Mouse (Mus musculus) limb, embryonic 14.5 days (tissue): ENCODE results near the gene Lmo3. TPM values are rescaled to one million over a fixed set of nuclear protein-coding genes. Genes with fewer than 3 reads are reported as not detected.

Experiments
- ATAC-seq: fragments of 200-750 bp; cut with Nextera tagmentation; 2 replicates; pipeline ENCODE4 v1.8.0; 2017; ENCODE audit warnings: low read depth, moderate number of reproducible peaks, moderate TSS enrichment; ENCODE audit not compliant: low FRiP score
- DNase-seq: peaks from one replicate; pipeline ENCODE4 v3.0.0-alpha.2; 2015; ENCODE audit warnings: low spot score
- H3K27ac ChIP-seq: fragments of 300-500 bp; sonication (generic); replicated peaks from 2 replicates; pipeline ENCODE4 v1.5.1; 2014; ENCODE audit warnings: low read depth, mild to moderate bottlenecking, low read length, moderate library complexity, mixed read lengths
- H3K27me3 ChIP-seq: fragments of 300-500 bp; sonication (generic); 2 replicates; pipeline ENCODE4 v1.6.1; 2014; ENCODE audit warnings: low read length, mixed read lengths; ENCODE audit not compliant: control insufficient read depth, insufficient read depth
- H3K36me3 ChIP-seq: fragments of 300-500 bp; sonication (generic); 2 replicates; pipeline ENCODE4 v1.6.1; 2014; ENCODE audit warnings: mild to moderate bottlenecking, low read length, moderate library complexity, mixed read lengths; ENCODE audit not compliant: control insufficient read depth, insufficient read depth
- H3K4me1 ChIP-seq: fragments of 300-500 bp; sonication (generic); 2 replicates; pipeline ENCODE4 v1.6.1; 2014; ENCODE audit warnings: antibody characterized with exemption, low read length, mixed read lengths; ENCODE audit not compliant: control insufficient read depth, insufficient read depth
- H3K4me2 ChIP-seq: fragments of 300-500 bp; sonication (generic); replicated peaks from 2 replicates; pipeline ENCODE4 v1.6.1; 2014; ENCODE audit warnings: low read depth, mild to moderate bottlenecking, low read length, moderate library complexity; ENCODE audit not compliant: severe bottlenecking
- H3K4me3 ChIP-seq: fragments of 300-500 bp; sonication (generic); replicated peaks from 2 replicates; pipeline ENCODE4 v1.5.1; 2014; ENCODE audit warnings: low read length
- H3K9ac ChIP-seq: fragments of 300-500 bp; sonication (generic); 2 replicates; pipeline ENCODE4 v1.6.1; 2014; ENCODE audit warnings: mild to moderate bottlenecking, low read depth, low read length, moderate library complexity; ENCODE audit not compliant: severe bottlenecking
- H3K9me3 ChIP-seq: fragments of 300-500 bp; sonication (generic); 2 replicates; pipeline ENCODE4 v1.6.1; 2016; ENCODE audit warnings: low read length; ENCODE audit not compliant: control insufficient read depth
- POLR2A ChIP-seq: fragments of 200-500 bp; IDR thresholded peaks from 2 replicates; pipeline ENCODE4 v1.8.0; 2012; ENCODE audit warnings: inconsistent platforms, mild to moderate bottlenecking, moderate library complexity, borderline replicate concordance; ENCODE audit not compliant: insufficient read depth, insufficient read length; ENCODE audit errors: extremely low read depth
- WGBS: fragments of 180-500 bp; shearing (Covaris S2); extraction: QIAGEN DNeasy Blood & Tissue Kit; methylation state at CpG from one replicate; pipeline ENCODE4 v1.1.7; 2014; 5-methylcytosine and 5-hydroxymethylcytosine counted together
- polyA plus RNA-seq, 2 experiments: library from polyadenylated mRNA; depleted of rRNA in 1 of 2; stranded (reverse) in 1 of 2; unstranded in 1 of 2; fragments of >200 nt; fragmentation: Nextera tagmentation in 1 of 2; extraction: Ambion mirVana in 1 of 2; gene quantifications; 2 replicates each; pipeline versions ENCODE4 v1.2.1 to v1.2.3; 2012 to 2014

Gene Lmo3
- polyA plus RNA-seq, 2 experiments: 0.94 to 1.6 TPM

DNA sequence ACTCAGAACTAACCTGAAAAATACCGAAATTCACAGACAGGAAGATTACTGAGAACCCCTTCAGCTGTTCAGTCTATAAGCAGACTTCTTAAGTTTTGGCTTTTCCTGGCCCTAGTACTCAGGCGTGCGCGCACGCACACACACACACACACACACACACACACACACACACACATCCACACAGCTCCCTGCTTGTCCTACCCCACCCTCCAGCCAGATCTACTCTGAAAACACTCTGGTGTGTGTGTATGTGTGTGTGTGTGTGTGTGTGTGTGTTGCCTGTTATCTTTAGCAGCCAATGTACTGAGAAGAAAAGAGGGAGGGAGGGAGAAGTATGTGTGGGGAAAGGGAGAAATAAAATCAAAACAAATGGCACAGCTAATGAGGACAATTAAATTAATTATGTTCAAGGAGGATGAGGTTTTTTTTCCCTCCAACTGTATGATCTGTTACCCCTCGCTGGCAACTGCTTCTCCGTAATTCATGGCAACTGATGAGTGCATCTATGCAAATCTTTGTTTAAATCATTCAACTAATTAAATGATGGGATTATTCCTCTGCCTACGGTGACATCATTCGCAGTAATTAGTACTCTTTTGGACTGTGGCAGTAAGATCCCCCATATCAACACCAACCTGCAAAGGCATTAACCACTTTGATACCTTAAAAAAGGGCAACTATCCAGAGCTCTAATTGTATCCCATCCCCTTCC is 157.1 kb downstream of the Lmo3 start:
- no peak for ATAC-seq
- no peaks in the 10 kb centered on the region for H3K36me3 ChIP-seq
- 70% methylated on average over 9 of the region's 9 CpGs for WGBS
- H3K9ac ChIP-seq: no peak overlapping the region
- DNase-seq: no peak
- no peak overlapping the region for H3K27ac ChIP-seq
- TF ChIP-seq POLR2A: no peak
- no peaks in the 10 kb centered on the region for H3K9me3 ChIP-seq
- peaks cover 12% of the 10 kb centered on the region for H3K4me1 ChIP-seq
- H3K4me2 ChIP-seq: no peak overlapping the region
- H3K4me3 ChIP-seq: no peak overlapping the region
- H3K27me3 ChIP-seq: peaks cover 24% of the 10 kb centered on the region

DNA sequence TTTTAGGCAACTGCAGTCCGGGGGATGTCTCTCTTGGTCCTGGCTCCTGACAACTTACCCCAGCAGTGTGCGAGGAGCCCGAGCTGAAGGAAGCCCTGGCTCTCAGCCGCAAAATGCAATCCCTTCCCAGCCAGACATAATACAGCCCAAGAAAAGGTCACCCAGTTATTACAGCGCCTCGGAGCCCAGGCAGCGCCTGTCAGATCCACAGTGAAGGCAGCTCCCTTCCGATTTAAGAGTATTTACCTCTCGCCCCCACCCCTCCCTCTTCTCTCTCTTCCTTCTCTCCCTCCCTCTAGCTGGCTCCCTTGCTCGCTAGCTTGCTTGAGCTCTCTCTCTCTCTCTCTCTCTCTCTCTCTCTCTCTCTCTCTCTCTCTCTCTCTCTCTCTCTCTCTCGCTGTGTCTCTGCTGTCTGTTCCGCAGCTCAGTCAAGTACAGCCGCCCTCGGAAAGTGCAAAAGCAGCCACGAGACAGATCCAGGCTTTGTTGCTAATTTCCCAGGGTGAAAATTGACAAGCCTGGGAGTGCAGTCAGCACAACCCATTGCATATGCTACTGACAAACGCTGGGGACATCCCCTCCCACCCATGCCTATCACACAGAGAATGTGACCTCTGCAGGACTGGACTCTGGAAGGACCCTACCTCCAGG is 159.0 kb downstream of the Lmo3 start:
- ATAC-seq (peak; percentile 42; the same call in 1 of the 2 replicates), DNase-seq (peak; percentile 9)
- TF ChIP-seq POLR2A: no peak
- Histone ChIP-seq H3K4me1 (peaks cover 12% of the 10 kb centered on the region), H3K27ac (no peak overlapping the region), H3K27me3 (peaks cover 24% of the 10 kb centered on the region), H3K4me3 (peak overlapping the region; percentile 36), H3K9me3 (no peaks in the 10 kb centered on the region), H3K4me2 (peak overlapping the region; percentile 62), H3K36me3 (no peaks in the 10 kb centered on the region), H3K9ac (no peak overlapping the region)
- WGBS: under 1% methylated on average over 16 of the region's 16 CpGs

DNA sequence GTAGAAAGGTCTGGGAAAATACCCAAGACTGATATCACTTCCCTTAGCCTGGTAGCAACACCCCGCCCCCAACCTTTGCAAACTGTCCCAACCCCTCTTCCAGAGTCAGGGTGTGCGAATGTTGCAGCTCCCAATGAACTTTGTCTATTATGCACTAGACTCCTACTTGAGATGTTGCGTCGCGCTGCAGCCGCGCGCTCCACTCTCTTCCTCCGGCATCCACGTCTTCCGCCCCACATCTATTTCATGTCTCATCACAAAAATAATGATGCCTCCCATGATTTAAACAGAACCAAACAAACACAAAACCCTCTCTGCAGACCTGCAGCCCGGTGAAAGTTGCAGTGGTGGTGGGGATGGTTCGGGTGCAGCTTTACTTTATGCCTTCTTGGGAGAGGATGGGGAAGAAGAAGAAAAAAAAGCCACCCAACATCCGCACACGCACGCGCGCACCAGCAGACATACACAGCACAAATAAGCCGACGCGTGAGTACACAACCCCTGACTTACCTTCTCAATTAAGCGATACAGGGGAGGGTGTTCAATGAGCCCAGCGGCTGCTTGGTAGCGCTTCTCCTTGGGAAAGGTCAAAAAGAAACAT is 159.7 kb downstream of the Lmo3 start:
- under 1% methylated on average over 24 of the region's 24 CpGs for WGBS
- Histone ChIP-seq H3K9me3 (no peaks in the 10 kb centered on the region), H3K4me2 (peak overlapping the region; percentile 62), H3K4me3 (peak overlapping the region; percentile 36), H3K9ac (no peak overlapping the region), H3K27me3 (peaks cover 24% of the 10 kb centered on the region), H3K27ac (no peak overlapping the region), H3K4me1 (peaks cover 12% of the 10 kb centered on the region), H3K36me3 (no peaks in the 10 kb centered on the region)
- TF ChIP-seq POLR2A: no peak
- no peak for DNase-seq
- ATAC-seq: no peak

DNA sequence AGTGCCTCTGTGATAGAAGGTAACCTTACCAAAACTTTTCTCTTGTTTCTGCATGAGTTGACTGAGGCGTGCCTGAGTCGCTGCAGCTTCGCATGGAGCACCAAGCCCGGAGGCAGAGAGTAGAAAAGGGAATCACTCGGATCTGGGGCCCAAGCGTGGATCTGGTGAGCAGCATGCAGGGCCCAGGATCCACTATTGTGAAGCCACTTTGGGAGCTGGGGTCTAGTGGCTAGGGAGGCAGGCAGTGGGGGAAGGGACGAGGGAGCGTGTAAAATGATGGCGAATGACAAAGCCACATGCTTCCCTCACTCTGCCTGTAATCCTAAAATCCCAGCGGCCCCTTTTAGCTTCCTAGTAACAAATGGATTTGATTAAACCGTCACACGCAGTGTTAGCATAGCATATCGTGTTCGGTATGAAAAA is 160.6 kb downstream of the Lmo3 start:
- peak; percentile 64 for DNase-seq
- Histone ChIP-seq H3K9ac (peak overlapping the region; percentile 29; the same call in 1 of the 2 replicates), H3K27ac (no peak overlapping the region), H3K27me3 (peaks cover 18% of the 10 kb centered on the region), H3K4me2 (peak overlapping the region; percentile 62), H3K36me3 (no peaks in the 10 kb centered on the region), H3K9me3 (no peaks in the 10 kb centered on the region), H3K4me1 (peaks cover 12% of the 10 kb centered on the region), H3K4me3 (peak overlapping the region; percentile 36)
- no peak for TF ChIP-seq POLR2A
- ATAC-seq: peak; percentile 70
- WGBS: 2% methylated on average over 14 of the region's 14 CpGs

DNA sequence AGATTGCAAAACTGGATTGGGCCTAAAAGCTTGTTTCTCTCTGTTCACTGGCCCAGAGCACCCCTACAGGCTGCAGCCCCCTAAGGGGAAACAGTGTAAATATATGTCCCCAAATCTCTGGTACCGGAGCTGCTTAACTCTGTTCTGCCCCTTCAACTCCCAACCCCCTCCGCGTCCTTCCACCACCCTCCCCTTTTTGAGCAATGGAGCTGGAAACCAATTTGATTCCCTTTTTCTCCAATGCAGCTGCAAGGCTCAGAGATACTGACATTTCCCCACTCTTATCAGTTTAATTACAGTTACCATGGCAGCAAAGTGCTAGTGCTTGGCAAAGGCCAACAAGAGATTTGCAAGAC is 161.3 kb downstream of the Lmo3 start:
- Histone ChIP-seq H3K4me1 (peaks cover 12% of the 10 kb centered on the region), H3K36me3 (no peaks in the 10 kb centered on the region), H3K4me2 (no peak overlapping the region; the same call in none of the 2 replicates), H3K4me3 (peak overlapping the region; percentile 36; the same call in 1 of the 2 replicates), H3K9me3 (no peaks in the 10 kb centered on the region), H3K9ac (no peak overlapping the region), H3K27ac (no peak overlapping the region), H3K27me3 (peaks cover 15% of the 10 kb centered on the region; the same call in 1 of the 2 replicates)
- WGBS: 8% methylated on average over 3 of the region's 3 CpGs
- DNase-seq (no peak), ATAC-seq (no peak)
- no peak for TF ChIP-seq POLR2A
